Mouse (Mus musculus) stomach, embryonic 15.5 days (tissue): ENCODE data around the gene Fbxo39. TPM values are rescaled to one million over a fixed set of nuclear protein-coding genes. Genes with fewer than 3 reads are reported as not detected.

ENCODE experiments used
- polyA plus RNA-seq: library from polyadenylated mRNA; unstranded; fragments of >200 nt; fragmentation: Nextera tagmentation; extraction: Ambion mirVana; gene quantifications from 2 replicates; pipeline ENCODE4 v1.2.1, GENCODE M21; 2015

Fbxo39 gene
- polyA plus RNA-seq, 1 experiment from 2014 or later = not detected

Other genes with a start within 250 kb of the Fbxo39 start
- 0.53 and 0.64 TPM in 2 replicates for gene Pitpnm3, start 178.7 kb upstream of the Fbxo39 start, polyA plus RNA-seq
- 0.19 and 0.48 TPM in 2 replicates for gene Gm43951, start 107.6 kb upstream of the Fbxo39 start, polyA plus RNA-seq
- gene 4933427D14Rik, start 107.0 kb upstream of the Fbxo39 start, polyA plus RNA-seq = 14.6 and 15.5 TPM in 2 replicates
- gene Txndc17, start 106.9 kb upstream of the Fbxo39 start, polyA plus RNA-seq = 229 and 231 TPM in 2 replicates
- gene Med31, start 98.9 kb upstream of the Fbxo39 start, polyA plus RNA-seq = 34.4 and 37.4 TPM in 2 replicates
- gene Slc13a5, start 47.2 kb upstream of the Fbxo39 start, polyA plus RNA-seq = 0.14 and 0.34 TPM in 2 replicates
- gene Xaf1, start 12.8 kb upstream of the Fbxo39 start, polyA plus RNA-seq = 5.3 and 6.0 TPM in 2 replicates
- 0.67 and 0.68 TPM in 2 replicates for gene Tekt1, start 48.0 kb downstream of the Fbxo39 start, polyA plus RNA-seq
- 50.8 and 56.0 TPM in 2 replicates for gene Smtnl2, start 97.3 kb downstream of the Fbxo39 start, polyA plus RNA-seq
- gene Ggt6, start 121.1 kb downstream of the Fbxo39 start, polyA plus RNA-seq = 4.7 and 4.8 TPM in 2 replicates
- 144 and 159 TPM in 2 replicates for gene Mybbp1a, start 126.9 kb downstream of the Fbxo39 start, polyA plus RNA-seq
- gene Spns2, start 175.5 kb downstream of the Fbxo39 start, polyA plus RNA-seq = 4.2 and 6.0 TPM in 2 replicates
- 0.61 and 0.98 TPM in 2 replicates for gene Spns3, start 236.1 kb downstream of the Fbxo39 start, polyA plus RNA-seq